Mouse (Mus musculus): Measurements from ENCODE around the gene Rrnad1.

DNA sequence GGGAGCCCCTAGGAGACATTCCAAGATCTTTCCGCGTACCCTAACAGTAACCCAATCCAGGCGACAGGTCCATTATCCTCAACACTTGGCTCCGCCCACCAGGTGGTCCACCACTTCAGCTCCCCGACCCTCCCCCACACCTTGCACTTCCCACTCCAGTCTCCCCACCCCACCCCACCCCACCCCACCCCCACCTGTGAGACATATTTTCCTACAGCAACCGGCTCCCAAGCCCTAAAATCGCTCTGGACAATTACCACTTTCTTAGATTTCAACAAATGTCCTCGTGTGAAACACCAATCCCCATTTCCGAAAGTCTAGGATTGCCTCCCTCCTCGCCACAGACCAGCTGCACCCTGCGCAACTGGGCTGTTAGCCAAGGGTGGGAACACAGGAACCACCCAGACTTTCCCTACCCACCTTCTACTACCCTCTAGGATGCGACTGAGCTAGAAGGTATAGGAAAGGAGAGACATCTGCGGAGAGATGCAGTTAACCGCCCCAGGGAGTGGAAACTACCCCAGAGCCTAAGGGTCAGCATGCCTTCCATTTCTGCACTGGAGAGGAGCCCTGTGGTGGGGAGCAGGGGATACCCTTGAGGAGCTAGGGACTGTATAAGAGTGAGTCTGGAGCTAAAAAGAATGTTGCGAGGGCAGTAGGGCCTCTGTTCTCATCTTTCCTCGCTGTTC lies 18.9 kb upstream of the Rrnad1 start:
- TF ChIP-seq CTCF (IDR thresholded peaks at IDR 0.05; ENCODE audit: control insufficient read depth, insufficient read depth, low read length) (no peak), POLR2A (IDR thresholded peaks at IDR 0.05; ENCODE audit: borderline replicate concordance, control insufficient read depth, low read depth, low read length) (no peak)
